Mouse (Mus musculus) layer of hippocampus, adult 18-20 months (tissue): ENCODE data around the gene Mllt1. TPM values are rescaled to one million over a fixed set of nuclear protein-coding genes. Genes with fewer than 3 reads are reported as not detected.

Source experiments
- DNase-seq, 2 experiments: peaks; one replicate each; pipeline ENCODE4 v3.0.0; 2022; ENCODE audit warnings: low spot score in 2 of 2
- total RNA-seq, 2 experiments: library from RNA; stranded (reverse); gene quantifications; 2 replicates each; pipeline ENCODE4 v1.2.3; 2021

Mllt1 gene
- total RNA-seq, 2 experiments from 2014 or later: 96.2 to 98.2 TPM

DNA sequence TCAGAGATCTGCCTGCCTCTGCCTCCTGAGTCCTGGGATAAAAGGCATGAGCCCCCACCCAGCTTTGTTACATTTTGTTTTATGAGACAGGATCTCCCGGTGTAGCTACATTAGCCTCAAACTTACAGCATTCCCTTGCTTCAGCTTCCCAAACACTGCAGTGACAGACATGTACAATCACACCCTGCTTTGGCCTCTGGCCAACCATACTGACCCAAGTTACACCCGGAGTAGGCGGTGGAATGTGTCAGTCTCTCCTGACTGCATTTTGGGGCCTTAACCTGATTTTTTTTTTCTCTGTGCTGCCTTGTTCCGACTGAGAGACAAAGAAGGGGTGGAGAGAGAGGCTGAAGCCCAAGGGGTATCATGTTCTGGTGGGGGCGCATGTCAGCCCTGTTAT is 50.9 kb downstream of the Mllt1 start:
- DNase-seq: no peak

- no peak for DNase-seq
Measured at GRCm38 (mm10) chr17:56883612-56884011, 51.6 kb downstream of the Mllt1 start.

- no peak for DNase-seq
Measured at GRCm38 (mm10) chr17:56877426-56877825, 57.8 kb downstream of the Mllt1 start.

DNA sequence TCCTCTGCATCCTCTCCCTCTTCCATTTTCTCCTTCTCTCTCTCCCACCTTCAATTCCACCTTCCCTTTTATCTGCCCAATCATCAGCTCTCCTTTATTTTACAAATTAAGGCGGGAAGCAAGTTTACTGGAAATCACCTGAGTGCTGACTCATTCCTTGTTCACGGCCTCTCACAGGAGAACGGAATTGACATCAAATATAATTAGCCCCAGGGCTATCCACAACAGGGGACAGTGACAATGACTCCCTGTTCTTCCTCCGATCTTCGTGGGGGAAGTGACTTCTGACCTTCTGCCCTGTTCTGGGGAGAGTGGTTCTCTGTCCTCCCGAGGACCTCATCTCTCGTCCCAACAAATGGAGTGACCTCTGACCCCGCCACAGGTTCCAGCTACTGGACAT is 58.2 kb downstream of the Mllt1 start:
- no peak for DNase-seq

- no peak for DNase-seq
Measured at GRCm38 (mm10) chr17:56876465-56876864, 58.8 kb downstream of the Mllt1 start.

DNA sequence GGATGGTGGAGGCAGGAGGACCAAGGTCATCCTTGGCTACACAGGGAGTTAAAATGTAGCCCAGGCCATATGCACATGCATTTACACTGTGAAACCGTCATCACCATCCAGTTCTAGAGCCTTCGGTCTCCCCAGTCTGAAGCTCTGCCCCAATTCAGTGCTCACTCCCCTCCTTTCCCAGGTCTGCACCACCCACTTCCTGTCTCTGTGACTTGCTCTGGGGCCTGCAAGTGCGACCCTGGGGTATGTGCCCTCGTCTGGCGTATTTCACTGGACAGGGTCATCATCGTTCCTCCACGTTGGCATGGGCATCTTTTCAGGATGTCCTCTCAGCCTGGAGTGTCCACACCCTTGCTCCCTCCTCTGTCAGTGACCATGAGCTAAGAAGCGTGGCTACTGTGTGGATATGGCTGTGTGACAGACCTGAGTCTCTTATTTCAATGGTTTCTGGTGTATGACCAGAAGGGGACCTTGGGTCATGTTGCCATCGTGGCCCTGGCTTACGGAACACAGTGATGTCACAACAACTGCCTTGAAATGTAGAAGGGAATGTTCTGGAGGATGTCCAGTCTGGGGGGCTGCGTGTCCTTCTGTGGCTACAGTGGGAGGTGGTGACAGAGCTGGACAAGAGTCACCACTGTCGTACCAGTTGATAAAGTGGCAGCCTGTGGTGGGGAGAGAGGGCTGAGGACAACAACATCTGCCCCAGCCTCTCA is 60.1 kb downstream of the Mllt1 start, which contains the start of gene 1700061G19Rik:
Gene 1700061G19Rik, plus strand, starts transcription at position 542 of the 716 bp plus-strand sequence.
- DNase-seq: no peak

DNA sequence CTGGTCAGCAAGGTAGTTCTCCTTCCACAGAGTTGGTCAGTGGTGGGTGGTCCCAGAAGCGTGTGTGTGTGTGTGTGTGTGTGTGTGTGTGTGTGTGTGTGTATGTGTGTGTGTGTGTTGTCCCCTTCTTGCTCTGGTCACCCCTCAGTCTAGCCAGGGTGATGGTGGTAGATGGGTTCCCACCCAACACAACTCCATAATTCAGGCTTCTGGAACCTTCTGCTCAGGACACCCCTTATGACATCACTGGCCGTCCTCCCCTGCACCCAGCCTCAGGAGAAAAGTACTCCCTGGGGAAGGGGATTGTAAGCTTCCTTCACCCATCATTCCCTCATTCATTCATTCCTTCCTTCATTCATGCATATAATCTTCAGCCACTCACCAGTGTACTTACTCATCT is 61.0 kb downstream of the Mllt1 start, which contains the start of gene Acsbg2:
Gene Acsbg2, minus strand, starts transcription at position 211 of the 400 bp plus-strand sequence.
- DNase-seq: no peak

- DNase-seq: no peak
Measured at GRCm38 (mm10) chr17:56872512-56872911, 62.7 kb downstream of the Mllt1 start.

- DNase-seq: no peak
Measured at GRCm38 (mm10) chr17:56871767-56872166, 63.4 kb downstream of the Mllt1 start.

DNA sequence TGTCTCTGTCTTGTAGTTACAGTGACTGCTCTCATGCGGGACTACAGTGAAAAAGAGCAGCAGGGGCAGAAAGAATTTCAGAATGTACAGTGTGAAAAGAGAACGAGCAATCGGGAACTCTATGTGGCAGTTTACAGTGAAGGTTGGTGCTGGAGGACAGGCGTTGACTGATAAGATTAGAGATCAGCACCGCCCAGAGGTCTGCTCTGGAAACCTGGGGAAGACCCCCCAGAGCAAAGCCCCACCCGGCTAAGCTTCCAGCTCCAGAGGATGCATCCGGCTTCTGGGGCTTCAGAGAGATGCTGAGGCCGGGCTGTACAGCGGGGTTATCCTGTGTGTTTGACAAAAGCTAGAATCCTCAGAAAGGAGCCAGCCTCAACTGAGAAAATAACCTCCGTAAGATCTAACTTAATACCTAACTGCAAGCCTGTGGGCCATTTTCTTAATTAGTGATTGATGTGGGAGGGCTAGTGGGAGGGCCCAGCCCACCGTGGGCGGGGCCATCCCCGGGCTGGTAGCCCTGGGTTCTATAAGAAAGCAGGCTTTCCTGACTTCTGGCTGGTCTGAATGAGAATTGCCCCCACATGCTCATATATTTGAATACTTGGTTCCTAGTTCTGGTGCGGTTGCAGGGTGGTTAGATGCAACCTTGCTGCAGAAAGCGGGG is 64.8 kb downstream of the Mllt1 start:
- no peak for DNase-seq

DNA sequence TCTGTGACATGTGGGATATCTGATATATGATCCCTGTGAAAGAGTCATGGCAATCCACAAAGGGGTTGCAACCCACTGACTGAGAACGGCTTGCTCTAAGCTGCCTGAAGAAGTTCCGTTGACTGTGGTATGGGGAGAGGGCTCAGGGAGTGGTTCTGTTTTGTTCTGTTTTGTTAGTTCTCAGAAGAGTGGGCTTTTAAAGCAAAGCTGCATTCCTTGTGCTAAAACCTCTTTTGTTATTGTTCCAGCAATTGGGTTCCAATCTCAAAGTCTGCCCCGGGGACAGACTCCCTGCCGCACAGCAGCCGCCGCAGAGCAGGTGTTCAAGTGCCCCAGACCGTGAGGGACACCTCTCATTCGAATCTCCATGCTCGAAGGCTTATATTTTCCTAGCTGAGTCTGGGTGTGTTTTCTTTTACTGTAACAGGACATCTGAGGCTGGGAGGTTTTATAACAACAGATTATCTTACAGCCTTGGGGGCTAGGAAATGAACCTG is 65.7 kb downstream of the Mllt1 start:
- no peak for DNase-seq

GRCm38 (mm10) chr17:56866071-56866470 is 69.1 kb downstream of the Mllt1 start:
- no peak for DNase-seq

DNA sequence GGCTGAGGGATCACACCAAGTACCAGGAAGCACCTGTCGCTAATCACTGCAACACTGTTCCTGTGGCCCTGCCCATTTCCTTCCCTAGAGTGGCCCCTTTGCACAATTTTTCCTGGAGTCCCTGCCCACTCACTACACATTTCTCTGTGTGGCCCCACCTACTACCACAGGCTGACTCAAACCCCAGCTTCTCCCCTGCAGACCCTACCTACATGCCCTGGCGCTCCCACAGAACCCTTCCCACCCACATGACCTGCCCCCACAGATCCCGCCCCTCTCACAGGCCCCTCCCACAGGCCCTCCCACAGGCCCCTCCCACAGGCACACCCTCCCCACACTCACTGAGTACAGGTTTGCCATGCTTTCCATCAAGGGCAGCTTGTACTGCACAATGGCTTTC is 74.0 kb downstream of the Mllt1 start:
- no peak for DNase-seq

GRCm38 (mm10) chr17:56858922-56859321 is 76.3 kb downstream of the Mllt1 start:
- DNase-seq: no peak

- DNase-seq: peak; percentile 20 to 48
Measured at GRCm38 (mm10) chr17:56858216-56858615, 77.0 kb downstream of the Mllt1 start.

- DNase-seq: no peak
Measured at GRCm38 (mm10) chr17:56855421-56855820, 79.8 kb downstream of the Mllt1 start.

GRCm38 (mm10) chr17:56851167-56851566 is 84.0 kb downstream of the Mllt1 start:
- DNase-seq: no peak

- no peak for DNase-seq
Measured at GRCm38 (mm10) chr17:56849710-56850109, 85.5 kb downstream of the Mllt1 start.

DNA sequence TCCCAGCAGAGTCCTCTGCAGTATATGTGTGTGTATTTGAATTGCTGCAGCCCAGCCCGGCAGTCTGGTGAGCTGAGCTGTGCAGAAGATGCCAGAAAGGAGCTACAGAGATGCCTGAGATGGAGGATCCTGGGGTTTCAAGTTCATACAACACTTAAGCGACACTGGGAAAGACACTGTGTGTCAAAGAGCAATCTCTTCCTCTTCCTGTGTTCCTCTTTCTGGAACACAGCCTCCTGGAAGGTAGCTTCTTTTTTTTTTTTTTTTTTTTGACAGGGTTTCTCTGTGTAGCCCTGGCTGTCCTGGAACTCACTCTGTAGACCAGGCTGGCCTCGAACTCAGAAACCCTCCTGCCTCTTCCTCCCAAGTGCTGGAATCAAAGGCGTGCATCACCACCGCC is 86.4 kb downstream of the Mllt1 start:
- no peak for DNase-seq

- no peak for DNase-seq
Measured at GRCm38 (mm10) chr17:56843678-56844077, 91.5 kb downstream of the Mllt1 start.
